Mouse (Mus musculus): Measurements from ENCODE around the gene Ube2v1. TPM values are rescaled to one million over a fixed set of nuclear protein-coding genes. Genes with fewer than 3 reads are reported as not detected.
"Not testable (repeated sequence)": the region's sequence is repeated elsewhere in the genome, so short reads cannot be mapped to it uniquely, and the experiment has no call there.

Gene Ube2v1
- polyA plus RNA-seq, 1 experiment = 34.4 TPM

- peaks cover 52% of the 10 kb centered on the region for H3K36me3 ChIP-seq (ENCODE audit: control insufficient read depth)
- TF ChIP-seq TAL1 (IDR thresholded peaks at IDR 0.05; ENCODE audit: low read length) (no peak), GATA1 (IDR thresholded peaks at IDR 0.05; ENCODE audit: low read length) (no peak)
- peaks cover 14% of the 10 kb centered on the region for H3K27me3 ChIP-seq (ENCODE audit: control insufficient read depth)
- H3K4me3 ChIP-seq (replicated peaks) = no peak overlapping the region
- H3K9me3 ChIP-seq (ENCODE audit: control insufficient read depth, low read length) = no peaks in the 10 kb centered on the region
- H3K4me1 ChIP-seq (ENCODE audit: control insufficient read depth) = peaks cover 65% of the 10 kb centered on the region
Observed at GRCm38 (mm10) chr2:167657973-167658372, 26.1 kb upstream of the Ube2v1 start.

GRCm38 (mm10) chr2:167656629-167657478, 25.0 kb upstream of the Ube2v1 start:
- Histone ChIP-seq H3K4me1 (ENCODE audit: control insufficient read depth) (peaks cover 60% of the 10 kb centered on the region), H3K4me3 (replicated peaks) (no peak overlapping the region), H3K36me3 (ENCODE audit: control insufficient read depth) (peaks cover 63% of the 10 kb centered on the region), H3K27me3 (ENCODE audit: control insufficient read depth) (peaks cover 3% of the 10 kb centered on the region; the same call in 1 of the 2 replicates), H3K9me3 (ENCODE audit: control insufficient read depth, low read length) (no peaks in the 10 kb centered on the region)
- TF ChIP-seq TAL1 (IDR thresholded peaks at IDR 0.05; ENCODE audit: low read length) = no peak
- no peak for TF ChIP-seq GATA1 (IDR thresholded peaks at IDR 0.05; ENCODE audit: low read length)

GRCm38 (mm10) chr2:167654911-167655600, 23.2 kb upstream of the Ube2v1 start:
- TF ChIP-seq GATA1 (IDR thresholded peaks at IDR 0.05; ENCODE audit: low read length) (no peak), TAL1 (IDR thresholded peaks at IDR 0.05; ENCODE audit: low read length) (no peak)
- no peaks in the 10 kb centered on the region for H3K27me3 ChIP-seq (ENCODE audit: control insufficient read depth)
- H3K4me1 ChIP-seq (ENCODE audit: control insufficient read depth) = peaks cover 45% of the 10 kb centered on the region
- H3K36me3 ChIP-seq (ENCODE audit: control insufficient read depth) = peaks cover 78% of the 10 kb centered on the region
- no peak overlapping the region for H3K4me3 ChIP-seq (replicated peaks)
- no peaks in the 10 kb centered on the region for H3K9me3 ChIP-seq (ENCODE audit: control insufficient read depth, low read length)

GRCm38 (mm10) chr2:167652694-167653093, 20.8 kb upstream of the Ube2v1 start:
- no peak for TF ChIP-seq GATA1 (IDR thresholded peaks at IDR 0.05; ENCODE audit: low read length)
- TF ChIP-seq TAL1 (IDR thresholded peaks at IDR 0.05; ENCODE audit: low read length) = no peak
- H3K4me3 ChIP-seq (replicated peaks) = no peak overlapping the region
- peaks cover 77% of the 10 kb centered on the region for H3K36me3 ChIP-seq (ENCODE audit: control insufficient read depth)
- no peaks in the 10 kb centered on the region for H3K9me3 ChIP-seq (ENCODE audit: control insufficient read depth, low read length)
- H3K4me1 ChIP-seq (ENCODE audit: control insufficient read depth) = peaks cover 21% of the 10 kb centered on the region
- H3K27me3 ChIP-seq (ENCODE audit: control insufficient read depth) = no peaks in the 10 kb centered on the region

GRCm38 (mm10) chr2:167651622-167652021, 19.7 kb upstream of the Ube2v1 start:
- H3K36me3 ChIP-seq (ENCODE audit: control insufficient read depth) = peaks cover 73% of the 10 kb centered on the region
- no peaks in the 10 kb centered on the region for H3K9me3 ChIP-seq (ENCODE audit: control insufficient read depth, low read length)
- no peak overlapping the region for H3K4me3 ChIP-seq (replicated peaks)
- peaks cover 12% of the 10 kb centered on the region for H3K4me1 ChIP-seq (ENCODE audit: control insufficient read depth)
- no peaks in the 10 kb centered on the region for H3K27me3 ChIP-seq (ENCODE audit: control insufficient read depth)
- TF ChIP-seq TAL1 (IDR thresholded peaks at IDR 0.05; ENCODE audit: low read length) = no peak
- TF ChIP-seq GATA1 (IDR thresholded peaks at IDR 0.05; ENCODE audit: low read length) = no peak

GRCm38 (mm10) chr2:167649290-167650032, 17.6 kb upstream of the Ube2v1 start:
- Histone ChIP-seq H3K9me3 (ENCODE audit: control insufficient read depth, low read length) (no peaks in the 10 kb centered on the region), H3K36me3 (ENCODE audit: control insufficient read depth) (peaks cover 84% of the 10 kb centered on the region)

GRCm38 (mm10) chr2:167646411-167646810, 14.5 kb upstream of the Ube2v1 start:
- H3K9me3 ChIP-seq (ENCODE audit: control insufficient read depth, low read length) = no peaks in the 10 kb centered on the region
- peaks cover 1% of the 10 kb centered on the region for H3K4me1 ChIP-seq (ENCODE audit: control insufficient read depth)
- TF ChIP-seq GATA1 (IDR thresholded peaks at IDR 0.05; ENCODE audit: low read length) (no peak), TAL1 (IDR thresholded peaks at IDR 0.05; ENCODE audit: low read length) (no peak)
- no peaks in the 10 kb centered on the region for H3K27me3 ChIP-seq (ENCODE audit: control insufficient read depth)
- peaks cover 70% of the 10 kb centered on the region for H3K36me3 ChIP-seq (ENCODE audit: control insufficient read depth)
- H3K4me3 ChIP-seq (replicated peaks) = no peak overlapping the region

More at GRCm38 (mm10) chr2:167649290-167650032, 17.6 kb upstream of the Ube2v1 start:
- no peaks in the 10 kb centered on the region for H3K27me3 ChIP-seq (ENCODE audit: control insufficient read depth)
- TF ChIP-seq GATA1 (IDR thresholded peaks at IDR 0.05; ENCODE audit: low read length) (no peak), TAL1 (IDR thresholded peaks at IDR 0.05; ENCODE audit: low read length) (no peak)
- no peak overlapping the region for H3K4me3 ChIP-seq (replicated peaks)
- peaks cover 9% of the 10 kb centered on the region for H3K4me1 ChIP-seq (ENCODE audit: control insufficient read depth)

- H3K9me3 ChIP-seq (ENCODE audit: control insufficient read depth, low read length); H3K4me1 ChIP-seq (ENCODE audit: control insufficient read depth); H3K4me3 ChIP-seq (replicated peaks); H3K27me3 ChIP-seq (ENCODE audit: control insufficient read depth): not testable (repeated sequence)
- H3K36me3 ChIP-seq (ENCODE audit: control insufficient read depth) = peaks cover 51% of the 10 kb centered on the region
Observed at GRCm38 (mm10) chr2:167643356-167644052, 11.6 kb upstream of the Ube2v1 start.

All from erythroblast, embryonic 14.5 days (primary cell).